ENCODE assay signal across 8 mouse cellular contexts in the genomic region with DNA sequence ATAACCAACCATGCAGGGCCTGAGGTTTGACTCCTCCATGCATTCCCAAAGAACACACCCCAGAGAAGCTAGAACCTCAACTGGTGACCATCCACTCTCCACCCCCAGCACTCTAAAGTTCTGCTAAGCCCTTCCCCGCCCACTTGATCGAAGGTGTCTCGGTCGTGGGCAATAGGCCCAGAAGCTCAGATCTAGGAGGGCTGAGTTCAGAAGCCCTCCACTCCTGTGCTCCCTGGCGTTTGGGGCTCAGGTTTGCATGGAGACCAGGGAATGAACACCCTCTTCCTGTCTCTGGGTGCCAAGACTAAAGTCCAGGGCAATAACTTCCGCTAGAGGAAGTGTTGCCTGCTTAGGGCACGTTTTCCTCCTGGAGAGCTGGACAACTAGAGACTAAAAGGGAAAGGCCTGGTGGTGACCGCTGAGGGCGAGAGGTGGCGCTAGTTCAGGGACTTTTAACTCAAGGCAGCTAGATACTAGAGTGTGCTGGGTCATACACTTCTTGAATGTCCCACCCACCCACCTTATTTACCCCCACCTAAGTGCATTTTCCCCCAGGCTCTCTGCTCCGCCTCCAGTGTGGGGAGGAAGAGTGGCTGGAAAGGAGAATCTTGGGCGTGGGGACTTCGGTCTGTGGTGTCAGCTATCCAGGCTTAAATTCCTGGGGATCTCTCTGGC. TPM values are rescaled to one million over a fixed set of nuclear protein-coding genes. Genes with fewer than 3 reads are reported as not detected.
DNase-seq lines count a peak whose midpoint lies in the region; ATAC-seq lines count a peak whose summit lies in the region.

No protein-coding gene starts in this region.

- H3K36me3 ChIP-seq in heart, embryonic 12.5 days: no peaks in the 10 kb centered on the region
- no peaks in the 10 kb centered on the region for H3K36me3 ChIP-seq in liver, embryonic 11.5 days (ENCODE audit: control insufficient read depth, insufficient read depth, low read length)

- ATAC-seq in heart, embryonic 12.5 days (ENCODE audit: insufficient number of reproducible peaks, low FRiP score): peak; percentile 55; the same call in 1 of the 2 replicates
- peak; percentile 41; the same call in 1 of the 2 replicates for ATAC-seq in granulocyte monocyte progenitor cell, adult 5-6 weeks (replicated peaks; ENCODE audit: poor library complexity, severe bottlenecking)
- peak; percentile 50 for ATAC-seq in liver, embryonic 11.5 days (replicated peaks; ENCODE audit: low FRiP score)

- H3K4me2 ChIP-seq in heart, embryonic 12.5 days: peak overlapping the region; percentile 69
- peak overlapping the region; percentile 32 for H3K4me2 ChIP-seq in liver, embryonic 11.5 days

- no peak for DNase-seq in heart, adult 8-10 months (ENCODE audit: low spot score)
- peak; percentile 82 for DNase-seq in cerebellum, adult 8-10 months
- no peak for DNase-seq in liver, embryonic 11.5 days (ENCODE audit: low spot score)
- DNase-seq in retina, embryonic 14.5 days (ENCODE audit: low spot score): peak; percentile 85
- no peak for DNase-seq in ovary, postnatal 10 days (ENCODE audit: low spot score)
- DNase-seq in adrenal gland, postnatal 4 days (ENCODE audit: low spot score in 2 of 2): no peak

- H3K4me3 ChIP-seq in heart, embryonic 12.5 days: peak overlapping the region; percentile 37
- H3K4me3 ChIP-seq in liver, embryonic 11.5 days (ENCODE audit: low read depth, low read length): no peak overlapping the region

- no peaks in the 10 kb centered on the region for H3K9me3 ChIP-seq in heart, embryonic 12.5 days (replicated peaks)
- H3K9me3 ChIP-seq in liver, embryonic 11.5 days (ENCODE audit: control insufficient read depth, low read length): no peaks in the 10 kb centered on the region

- H3K9ac ChIP-seq in heart, embryonic 12.5 days: no peak overlapping the region
- no peak overlapping the region for H3K9ac ChIP-seq in liver, embryonic 11.5 days (ENCODE audit: low read depth, low read length)

- peaks cover 30% of the 10 kb centered on the region for H3K4me1 ChIP-seq in heart, embryonic 12.5 days (replicated peaks)
- H3K4me1 ChIP-seq in liver, embryonic 11.5 days (replicated peaks; ENCODE audit: control insufficient read depth, insufficient read depth, low read length): no peaks in the 10 kb centered on the region; the same call in 1 of the 2 replicates

- no peak overlapping the region for H3K27ac ChIP-seq in heart, embryonic 12.5 days (ENCODE audit: poor library complexity, severe bottlenecking)
- no peak overlapping the region for H3K27ac ChIP-seq in liver, embryonic 11.5 days (ENCODE audit: low read depth, low read length)

- WGBS in heart, embryonic 12.5 days: 4% methylated on average over 13 of the region's 13 CpGs
- WGBS in liver, embryonic 11.5 days: 1% methylated on average over 13 of the region's 13 CpGs

- peaks cover 82% of the 10 kb centered on the region for H3K27me3 ChIP-seq in heart, embryonic 12.5 days (replicated peaks)
- peaks cover 98% of the 10 kb centered on the region for H3K27me3 ChIP-seq in liver, embryonic 11.5 days (replicated peaks; ENCODE audit: control insufficient read depth, insufficient read depth, low read length)

RNA-seq across cellular contexts. Expression of a gene that starts 18.8 kb away (rescaled TPM):
- polyA plus RNA-seq in heart, embryonic 12.5 days (2016; fragmentation: Nextera tagmentation; extraction: Ambion mirVana): 0.28 and 0.46 TPM in 2 replicates
- not detected for total RNA-seq in heart, adult 8-10 months (2022)
- total RNA-seq in granulocyte monocyte progenitor cell, adult 5-6 weeks (2014; fragmentation: Nextera tagmentation): not detected in 2 replicates
- total RNA-seq in granulocyte monocyte progenitor cell, adult 5-6 weeks (2017): 0.10 TPM in 1 of 2 replicates, not detected in the other
- polyA plus RNA-seq in liver, embryonic 11.5 days (2014; fragmentation: Nextera tagmentation; extraction: Ambion mirVana): 0.26 TPM in 1 of 2 replicates, not detected in the other
- 1 to 10 TPM; 1.1 to 4.5 TPM for total RNA-seq in adrenal gland, postnatal 4 days (2021)

Comparison
In these comparisons a context has a peak if more than half of its experiments do, and no peak if none do; other contexts are left out.
1. DNase-seq: peak in cerebellum, adult 8-10 months (single experiment) and retina, embryonic 14.5 days (single experiment); none in heart, adult 8-10 months (single experiment), liver, embryonic 11.5 days (single experiment), ovary, postnatal 10 days (single experiment) and adrenal gland, postnatal 4 days (0 of 2).
2. Peak in every context shown above with its lines, with median percentiles within 50 percentile points of each other: ATAC-seq.